Comparison of ENCODE assay signal across 17 mouse cellular contexts in genomic region chr1:161008038-161008437, GRCm38 (mm10).
"Had no signal": no experiment of that assay in that cellular context is flagged by ENCODE, and none has a peak within 500 bp of the region (broad histone marks: within the 10 kb centered on the region; RNA-seq: fewer than 3 reads in every experiment).

No protein-coding gene starts in this region.

- H3K27ac ChIP-seq: lung, embryonic 15.5 days; macrophage; midbrain, embryonic 13.5 days; midbrain, embryonic 15.5 days; neural tube, embryonic 12.5 days had no signal

- DNase-seq: lung, adult 2 months; lung, postnatal 14 days; lung, postnatal 36 days; right cerebral cortex, postnatal 25 days; right cerebral cortex, postnatal 4 days; spleen, adult 18-20 months; thymus, adult 18-20 months; thymus, postnatal 14 days; thymus, postnatal 36 days had no signal

- H3K9ac ChIP-seq: lung, embryonic 15.5 days; midbrain, embryonic 13.5 days; midbrain, embryonic 15.5 days; neural tube, embryonic 12.5 days had no signal

- H3K27me3 ChIP-seq: lung, embryonic 15.5 days; megakaryocyte, embryonic 14.5 days; midbrain, embryonic 13.5 days; midbrain, embryonic 15.5 days; neural tube, embryonic 12.5 days had no signal

- H3K4me1 ChIP-seq: lung, embryonic 15.5 days; midbrain, embryonic 13.5 days; midbrain, embryonic 15.5 days had no signal

- H3K9me3 ChIP-seq: lung, embryonic 15.5 days; megakaryocyte, embryonic 14.5 days; midbrain, embryonic 13.5 days; midbrain, embryonic 15.5 days; neural tube, embryonic 12.5 days had no signal

- H3K4me2 ChIP-seq: lung, embryonic 15.5 days; midbrain, embryonic 11.5 days; midbrain, embryonic 13.5 days; midbrain, embryonic 15.5 days; neural tube, embryonic 12.5 days had no signal

- H3K4me3 ChIP-seq: lung, embryonic 15.5 days; megakaryocyte, embryonic 14.5 days; midbrain, embryonic 13.5 days; midbrain, embryonic 15.5 days; neural tube, embryonic 12.5 days had no signal

- ATAC-seq: lung, postnatal 0 days; midbrain, embryonic 13.5 days; midbrain, embryonic 15.5 days had no signal
